ENCODE assay signal across 8 mouse cellular contexts in the genomic region with DNA sequence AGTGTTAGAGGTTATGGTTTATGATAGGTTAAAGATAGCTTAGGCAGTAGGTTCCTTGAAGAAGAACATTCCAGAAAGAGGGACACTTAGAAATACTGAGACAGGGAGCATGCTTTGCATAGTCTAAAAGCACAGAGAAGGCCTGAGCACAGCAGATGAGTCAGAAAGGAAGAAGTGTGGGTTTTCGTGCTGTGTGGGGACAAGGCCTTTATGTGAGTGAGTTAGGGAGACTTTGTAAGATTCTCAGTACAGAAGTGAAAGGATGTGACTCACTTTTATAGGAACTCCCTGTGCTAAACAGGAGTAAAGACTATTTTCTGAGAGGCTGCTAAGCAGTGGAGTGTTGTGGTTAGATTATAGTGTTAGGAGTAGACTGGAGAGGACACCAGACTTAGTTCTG. TPM values are rescaled to one million over a fixed set of nuclear protein-coding genes. Genes with fewer than 3 reads are reported as not detected.
DNase-seq lines count a peak whose midpoint lies in the region; ATAC-seq lines count a peak whose summit lies in the region.

No protein-coding gene starts in this region.

- peak overlapping the region; percentile 86 for H3K27ac ChIP-seq in embryonic facial prominence, embryonic 15.5 days (replicated peaks)
- no peak overlapping the region for H3K27ac ChIP-seq in midbrain, embryonic 11.5 days (ENCODE audit: low read depth, low read length)

- intact Hi-C loops in gastrocnemius, postnatal 14 days (cut with DNase I; ENCODE audit: low total_unique reads): no loop called here

- ATAC-seq in erythroblast, adult 5-6 weeks (replicated peaks; ENCODE audit: low FRiP score, poor library complexity, severe bottlenecking): no peak
- no peak for ATAC-seq in embryonic facial prominence, embryonic 15.5 days (ENCODE audit: insufficient number of reproducible peaks, low FRiP score, low TSS enrichment, low read depth)
- peak; percentile 72 for ATAC-seq in inflammation-experienced regulatory T-cells, adult 6 months
- no peak for ATAC-seq in midbrain, embryonic 11.5 days (ENCODE audit: low FRiP score)

- no peak overlapping the region for H3K9ac ChIP-seq in embryonic facial prominence, embryonic 15.5 days
- H3K9ac ChIP-seq in midbrain, embryonic 11.5 days (ENCODE audit: low read length): no peak overlapping the region

- peaks cover 18% of the 10 kb centered on the region for H3K4me1 ChIP-seq in erythroblast, embryonic 14.5 days (ENCODE audit: control insufficient read depth)
- peaks cover 14% of the 10 kb centered on the region; the same call in 1 of the 2 replicates for H3K4me1 ChIP-seq in embryonic facial prominence, embryonic 15.5 days
- peaks cover 8% of the 10 kb centered on the region; the same call in 1 of the 2 replicates for H3K4me1 ChIP-seq in midbrain, embryonic 11.5 days (ENCODE audit: control insufficient read depth, insufficient read depth, low read length)

- no peaks in the 10 kb centered on the region for H3K9me3 ChIP-seq in erythroblast, embryonic 14.5 days (ENCODE audit: control insufficient read depth, low read length)
- no peaks in the 10 kb centered on the region for H3K9me3 ChIP-seq in embryonic facial prominence, embryonic 15.5 days (replicated peaks)
- H3K9me3 ChIP-seq in midbrain, embryonic 11.5 days (ENCODE audit: control insufficient read depth, low read length): no peaks in the 10 kb centered on the region

- peak; percentile 10 to 22 for DNase-seq in spleen, postnatal 36 days (ENCODE audit: low spot score in 2 of 2)
- no peak for DNase-seq in spleen, postnatal 10 days (ENCODE audit: low spot score in 2 of 2)
- peak; percentile 85 for DNase-seq in midbrain, embryonic 11.5 days (ENCODE audit: low spot score, missing footprints)
- DNase-seq in gastrocnemius, postnatal 14 days: no peak

- H3K4me3 ChIP-seq in erythroblast, embryonic 14.5 days (replicated peaks): peak overlapping the region; percentile 86
- H3K4me3 ChIP-seq in embryonic facial prominence, embryonic 15.5 days (replicated peaks): peak overlapping the region; percentile 79
- peak overlapping the region; percentile 85; the same call in 1 of the 2 replicates for H3K4me3 ChIP-seq in midbrain, embryonic 11.5 days (ENCODE audit: low read depth, low read length)

- peak overlapping the region; percentile 69 for H3K4me2 ChIP-seq in embryonic facial prominence, embryonic 15.5 days (replicated peaks)
- H3K4me2 ChIP-seq in midbrain, embryonic 11.5 days: peak overlapping the region; percentile 55

- no peaks in the 10 kb centered on the region for H3K36me3 ChIP-seq in erythroblast, embryonic 14.5 days (ENCODE audit: control insufficient read depth)
- no peaks in the 10 kb centered on the region for H3K36me3 ChIP-seq in embryonic facial prominence, embryonic 15.5 days
- H3K36me3 ChIP-seq in midbrain, embryonic 11.5 days (ENCODE audit: control insufficient read depth, insufficient read depth, low read length): no peaks in the 10 kb centered on the region

- H3K27me3 ChIP-seq in erythroblast, embryonic 14.5 days (ENCODE audit: control insufficient read depth): no peaks in the 10 kb centered on the region
- H3K27me3 ChIP-seq in embryonic facial prominence, embryonic 15.5 days: no peaks in the 10 kb centered on the region
- H3K27me3 ChIP-seq in midbrain, embryonic 11.5 days (ENCODE audit: control insufficient read depth, insufficient read depth, low read length): no peaks in the 10 kb centered on the region

- 23% methylated on average over 1 of the region's 1 CpGs for WGBS in embryonic facial prominence, embryonic 15.5 days
- 46% methylated on average over 1 of the region's 1 CpGs for WGBS in midbrain, embryonic 11.5 days

RNA-seq across cellular contexts. Expression of a gene that starts 0.9 kb away (rescaled TPM):
- polyA plus RNA-seq in erythroblast, embryonic 14.5 days (2012): 0.18 and 0.56 TPM in 2 replicates
- 1.3 TPM in 1 of 2 replicates, not detected in the other for total RNA-seq in erythroblast, adult 5-6 weeks (2015; ENCODE audit: low replicate concordance)
- total RNA-seq in erythroblast, adult 5-6 weeks (2017; ENCODE audit: low replicate concordance): 0.98 and 3.8 TPM in 2 replicates
- 5.2 and 6.8 TPM in 2 replicates for polyA plus RNA-seq in embryonic facial prominence, embryonic 15.5 days (2015; fragmentation: Nextera tagmentation; extraction: Ambion mirVana)
- polyA plus RNA-seq in inflammation-experienced regulatory T-cells, adult 6 months (2017; shearing (Covaris generic)): 1 to 10 TPM in 2 of 3 experiments, not detected in 1; 1.1 to 1.5 TPM
- polyA plus RNA-seq in midbrain, embryonic 11.5 days (2014; fragmentation: Nextera tagmentation; extraction: Ambion mirVana): 1.1 and 2.5 TPM in 2 replicates
- total RNA-seq in gastrocnemius, postnatal 14 days (2021): under 1 TPM; 0.29 to 0.57 TPM

RNA-seq across cellular contexts. Expression of a gene that starts 1.0 kb away (rescaled TPM):
- polyA plus RNA-seq in erythroblast, embryonic 14.5 days (2012): not detected in 2 replicates
- total RNA-seq in erythroblast, adult 5-6 weeks (2015; ENCODE audit: low replicate concordance): 0.77 TPM in 1 of 2 replicates, not detected in the other
- total RNA-seq in erythroblast, adult 5-6 weeks (2017; ENCODE audit: low replicate concordance): 0.56 and 0.68 TPM in 2 replicates
- 7.0 and 8.3 TPM in 2 replicates for polyA plus RNA-seq in embryonic facial prominence, embryonic 15.5 days (2015; fragmentation: Nextera tagmentation; extraction: Ambion mirVana)
- polyA plus RNA-seq in inflammation-experienced regulatory T-cells, adult 6 months (2017; shearing (Covaris generic)): 1 to 10 TPM; 4.4 to 7.7 (median 7.7) TPM
- 6.8 and 8.3 TPM in 2 replicates for polyA plus RNA-seq in midbrain, embryonic 11.5 days (2014; fragmentation: Nextera tagmentation; extraction: Ambion mirVana)
- under 1 TPM; 0.53 to 0.78 TPM for total RNA-seq in gastrocnemius, postnatal 14 days (2021)

RNA-seq across cellular contexts. Expression of a gene that starts 34.8 kb away (rescaled TPM):
- not detected in 2 replicates for polyA plus RNA-seq in erythroblast, embryonic 14.5 days (2012)
- total RNA-seq in erythroblast, adult 5-6 weeks (2015; ENCODE audit: low replicate concordance): not detected in 2 replicates
- not detected in 2 replicates for total RNA-seq in erythroblast, adult 5-6 weeks (2017; ENCODE audit: low replicate concordance)
- 4.8 and 5.4 TPM in 2 replicates for polyA plus RNA-seq in embryonic facial prominence, embryonic 15.5 days (2015; fragmentation: Nextera tagmentation; extraction: Ambion mirVana)
- polyA plus RNA-seq in inflammation-experienced regulatory T-cells, adult 6 months (2017; shearing (Covaris generic)): 1 to 10 TPM; 1.5 to 2.6 (median 1.9) TPM
- polyA plus RNA-seq in midbrain, embryonic 11.5 days (2014; fragmentation: Nextera tagmentation; extraction: Ambion mirVana): 0.86 and 0.91 TPM in 2 replicates
- total RNA-seq in gastrocnemius, postnatal 14 days (2021): 10 to 100 TPM in 1 of 2 experiments, 1 to 10 TPM in 1; 8.1 to 10.9 TPM

Comparison
In these comparisons a context has a peak if more than half of its experiments do, and no peak if none do; other contexts are left out.
1. DNase-seq: peak in spleen, postnatal 36 days (2 of 2) and midbrain, embryonic 11.5 days (single experiment); none in spleen, postnatal 10 days (0 of 2) and gastrocnemius, postnatal 14 days (single experiment).
2. Peak in every context shown above with its lines, with median percentiles within 50 percentile points of each other: H3K4me3 ChIP-seq.